Mouse (Mus musculus) hindbrain, embryonic 13.5 days (tissue): ENCODE results near the gene Exo1. TPM values are rescaled to one million over a fixed set of nuclear protein-coding genes. Genes with fewer than 3 reads are reported as not detected.

ENCODE experiments used
- ATAC-seq: fragments of 200-750 bp; cut with Nextera tagmentation; 2 replicates; pipeline ENCODE4 v1.8.0; 2017; ENCODE audit warnings: moderate TSS enrichment; ENCODE audit not compliant: low FRiP score
- H3K27ac ChIP-seq: fragments of 300-500 bp; sonication (generic); 2 replicates; pipeline ENCODE4 v1.5.1; 2015; ENCODE audit warnings: inconsistent platforms, mild to moderate bottlenecking, moderate library complexity
- H3K27me3 ChIP-seq: fragments of 300-500 bp; sonication (generic); 2 replicates; pipeline ENCODE4 v1.6.1; 2015; ENCODE audit warnings: mild to moderate bottlenecking, inconsistent platforms
- H3K36me3 ChIP-seq: fragments of 300-500 bp; sonication (generic); 2 replicates; pipeline ENCODE4 v1.6.1; 2015; ENCODE audit warnings: mild to moderate bottlenecking, inconsistent platforms
- H3K4me1 ChIP-seq: fragments of 300-500 bp; sonication (generic); replicated peaks from 2 replicates; pipeline ENCODE4 v1.6.1; 2015; ENCODE audit warnings: inconsistent platforms
- H3K4me2 ChIP-seq: fragments of 300-500 bp; sonication (generic); 2 replicates; pipeline ENCODE4 v1.6.1; 2015; ENCODE audit warnings: inconsistent platforms, mild to moderate bottlenecking, moderate library complexity
- H3K4me3 ChIP-seq: fragments of 300-500 bp; sonication (generic); 2 replicates; pipeline ENCODE4 v1.5.1; 2015; ENCODE audit warnings: mild to moderate bottlenecking, inconsistent platforms
- H3K9ac ChIP-seq: fragments of 300-500 bp; sonication (generic); 2 replicates; pipeline ENCODE4 v1.6.1; 2015; ENCODE audit warnings: mild to moderate bottlenecking, inconsistent platforms
- H3K9me3 ChIP-seq: fragments of 300-500 bp; sonication (generic); 2 replicates; pipeline ENCODE4 v1.6.1; 2016; ENCODE audit warnings: inconsistent platforms
- WGBS: fragments of 180-500 bp; shearing (Covaris S2); methylation state at CpG from one replicate; pipeline ENCODE4 v1.1.7; 2015; 5-methylcytosine and 5-hydroxymethylcytosine counted together
- polyA plus RNA-seq: library from polyadenylated mRNA; unstranded; fragments of >200 nt; fragmentation: Nextera tagmentation; extraction: Ambion mirVana; gene quantifications from 2 replicates; pipeline ENCODE4 v1.2.1, GENCODE M21; 2015

Exo1 gene
- polyA plus RNA-seq = 11.6 and 13.8 TPM in 2 replicates

GRCm38 (mm10) chr1:175880453-175881296 lies at the start of gene Exo1:
TSS of gene Exo1 (plus strand) at chr1:175880581.
- Histone ChIP-seq H3K27ac (peak within 1 kb of the TSS; percentile 85), H3K9ac (peak within 1 kb of the TSS; percentile 77), H3K36me3 (no peaks in the 10 kb centered on the region; the same call in 1 of the 2 replicates), H3K4me2 (peak within 1 kb of the TSS; percentile 94), H3K4me3 (peak within 1 kb of the TSS; percentile 79), H3K27me3 (no peaks in the 10 kb centered on the region), H3K4me1 (peaks cover 9% of the 10 kb centered on the region), H3K9me3 (no peaks in the 10 kb centered on the region)
- under 1% methylated on average over 66 of the region's 66 CpGs for WGBS
- ATAC-seq = peak; percentile 98

GRCm38 (mm10) chr1:175855515-175855914 lies 24.9 kb upstream of the Exo1 start:
- Histone ChIP-seq H3K36me3 (no peaks in the 10 kb centered on the region), H3K4me3 (no peak overlapping the region), H3K9ac (no peak overlapping the region), H3K4me1 (no peaks in the 10 kb centered on the region), H3K4me2 (no peak overlapping the region), H3K27ac (no peak overlapping the region), H3K27me3 (no peaks in the 10 kb centered on the region), H3K9me3 (no peaks in the 10 kb centered on the region)
- ATAC-seq = no peak
- WGBS = 96% methylated on average over 1 of the region's 1 CpGs

GRCm38 (mm10) chr1:175867050-175867449 lies 13.3 kb upstream of the Exo1 start:
- 17% methylated on average over 1 of the region's 1 CpGs for WGBS
- H3K4me1 ChIP-seq = peaks cover 12% of the 10 kb centered on the region
- H3K9ac ChIP-seq = no peak overlapping the region
- H3K4me2 ChIP-seq = no peak overlapping the region
- no peak overlapping the region for H3K4me3 ChIP-seq
- H3K27me3 ChIP-seq = no peaks in the 10 kb centered on the region
- 0 out of 2 replicates have a peak, but pooled peaks have one; percentile 43 for ATAC-seq
- H3K36me3 ChIP-seq = no peaks in the 10 kb centered on the region
- H3K9me3 ChIP-seq = no peaks in the 10 kb centered on the region
- H3K27ac ChIP-seq = no peak overlapping the region

- Histone ChIP-seq H3K9ac (no peak overlapping the region), H3K36me3 (no peaks in the 10 kb centered on the region), H3K4me2 (no peak overlapping the region), H3K9me3 (no peaks in the 10 kb centered on the region), H3K27me3 (no peaks in the 10 kb centered on the region), H3K4me3 (no peak overlapping the region), H3K27ac (no peak overlapping the region), H3K4me1 (peaks cover 17% of the 10 kb centered on the region)
- ATAC-seq = no peak
- WGBS = 29% methylated on average over 5 of the region's 5 CpGs
Measured at GRCm38 (mm10) chr1:175867558-175867957, 12.8 kb upstream of the Exo1 start.

GRCm38 (mm10) chr1:175870716-175871115 lies 9.7 kb upstream of the Exo1 start:
- H3K36me3 ChIP-seq = no peaks in the 10 kb centered on the region
- no peaks in the 10 kb centered on the region for H3K27me3 ChIP-seq
- no peaks in the 10 kb centered on the region for H3K9me3 ChIP-seq
- H3K4me1 ChIP-seq = peaks cover 19% of the 10 kb centered on the region
- ATAC-seq = no peak
- no peak overlapping the region for H3K4me2 ChIP-seq
- H3K9ac ChIP-seq = no peak overlapping the region
- H3K4me3 ChIP-seq = no peak overlapping the region
- 60% methylated on average over 3 of the region's 3 CpGs for WGBS
- H3K27ac ChIP-seq = no peak overlapping the region

GRCm38 (mm10) chr1:175872028-175872816 lies 8.2 kb upstream of the Exo1 start:
- Histone ChIP-seq H3K9ac (no peak overlapping the region), H3K4me1 (peaks cover 16% of the 10 kb centered on the region), H3K27me3 (no peaks in the 10 kb centered on the region), H3K9me3 (no peaks in the 10 kb centered on the region), H3K4me3 (no peak overlapping the region), H3K36me3 (no peaks in the 10 kb centered on the region), H3K27ac (peak overlapping the region; percentile 71), H3K4me2 (no peak overlapping the region)
- peak; percentile 77 for ATAC-seq
- WGBS = 53% methylated on average over 6 of the region's 6 CpGs

GRCm38 (mm10) chr1:175883398-175883797 lies 3.0 kb downstream of the Exo1 start:
- H3K4me3 ChIP-seq = no peak overlapping the region
- no peak for ATAC-seq
- no peaks in the 10 kb centered on the region for H3K9me3 ChIP-seq
- no peaks in the 10 kb centered on the region; the same call in 1 of the 2 replicates for H3K36me3 ChIP-seq
- peaks cover 9% of the 10 kb centered on the region for H3K4me1 ChIP-seq
- H3K4me2 ChIP-seq = no peak overlapping the region
- H3K9ac ChIP-seq = no peak overlapping the region
- no peak overlapping the region for H3K27ac ChIP-seq
- no peaks in the 10 kb centered on the region for H3K27me3 ChIP-seq
- 86% methylated on average over 3 of the region's 3 CpGs for WGBS

- ATAC-seq = no peak
- Histone ChIP-seq H3K9me3 (no peaks in the 10 kb centered on the region), H3K27me3 (no peaks in the 10 kb centered on the region), H3K4me1 (no peaks in the 10 kb centered on the region), H3K9ac (no peak overlapping the region), H3K4me2 (no peak overlapping the region), H3K27ac (no peak overlapping the region), H3K4me3 (no peak overlapping the region), H3K36me3 (peaks cover 5% of the 10 kb centered on the region; the same call in 1 of the 2 replicates)
- 89% methylated on average over 6 of the region's 6 CpGs for WGBS
Measured at GRCm38 (mm10) chr1:175893263-175893662, 12.9 kb downstream of the Exo1 start.

GRCm38 (mm10) chr1:175893726-175894125 lies 13.3 kb downstream of the Exo1 start:
- no peak overlapping the region for H3K4me2 ChIP-seq
- no peaks in the 10 kb centered on the region for H3K27me3 ChIP-seq
- H3K36me3 ChIP-seq = peaks cover 5% of the 10 kb centered on the region; the same call in 1 of the 2 replicates
- no peak overlapping the region for H3K4me3 ChIP-seq
- ATAC-seq = no peak
- no peak overlapping the region for H3K27ac ChIP-seq
- no peaks in the 10 kb centered on the region for H3K4me1 ChIP-seq
- H3K9ac ChIP-seq = no peak overlapping the region
- no peaks in the 10 kb centered on the region for H3K9me3 ChIP-seq
- 94% methylated on average over 12 of the region's 12 CpGs for WGBS

- WGBS = 91% methylated on average over 2 of the region's 2 CpGs
- H3K36me3 ChIP-seq = 0 out of 2 replicates have a peak, but pooled peaks cover 2% of the 10 kb centered on the region
- H3K9me3 ChIP-seq = no peaks in the 10 kb centered on the region
- no peaks in the 10 kb centered on the region for H3K27me3 ChIP-seq
- H3K4me1 ChIP-seq = no peaks in the 10 kb centered on the region
- no peak for ATAC-seq
- H3K4me3 ChIP-seq = no peak overlapping the region
- H3K27ac ChIP-seq = no peak overlapping the region
- no peak overlapping the region for H3K4me2 ChIP-seq
- H3K9ac ChIP-seq = no peak overlapping the region
Measured at GRCm38 (mm10) chr1:175911207-175911606, 30.8 kb downstream of the Exo1 start.

- no peaks in the 10 kb centered on the region for H3K9me3 ChIP-seq
- no peak overlapping the region for H3K9ac ChIP-seq
- H3K4me1 ChIP-seq = no peaks in the 10 kb centered on the region
- H3K27ac ChIP-seq = no peak overlapping the region
- H3K36me3 ChIP-seq = 0 out of 2 replicates have a peak, but pooled peaks cover 2% of the 10 kb centered on the region
- H3K4me2 ChIP-seq = no peak overlapping the region
- ATAC-seq = no peak
- WGBS = 86% methylated on average over 3 of the region's 3 CpGs
- no peak overlapping the region for H3K4me3 ChIP-seq
- no peaks in the 10 kb centered on the region for H3K27me3 ChIP-seq
Measured at GRCm38 (mm10) chr1:175912038-175912437, 31.7 kb downstream of the Exo1 start.

- 63% methylated on average over 5 of the region's 5 CpGs for WGBS
- H3K9ac ChIP-seq = no peak overlapping the region
- no peaks in the 10 kb centered on the region for H3K27me3 ChIP-seq
- H3K36me3 ChIP-seq = 0 out of 2 replicates have a peak, but pooled peaks cover under 1% of the 10 kb centered on the region
- no peaks in the 10 kb centered on the region for H3K4me1 ChIP-seq
- H3K9me3 ChIP-seq = no peaks in the 10 kb centered on the region
- no peak overlapping the region for H3K27ac ChIP-seq
- H3K4me2 ChIP-seq = no peak overlapping the region
- no peak for ATAC-seq
- H3K4me3 ChIP-seq = no peak overlapping the region
Measured at GRCm38 (mm10) chr1:175913728-175914303, 33.4 kb downstream of the Exo1 start.
